Mouse (Mus musculus) macrophage (primary cell): ENCODE results near the gene BC030867. TPM values are rescaled to one million over a fixed set of nuclear protein-coding genes. Genes with fewer than 3 reads are reported as not detected.

Experiments used
- H3K27ac ChIP-seq: fragments of 350-480 bp; formaldehyde crosslinking; 2 replicates; pipeline ENCODE4 v1.9.0; 2021
- H3K36me3 ChIP-seq: fragments of 350-480 bp; formaldehyde crosslinking; 2 replicates; pipeline ENCODE4 v1.9.0; 2021; ENCODE audit errors: inconsistent target
- H3K4me3 ChIP-seq: fragments of 350-480 bp; formaldehyde crosslinking; 2 replicates; pipeline ENCODE4 v1.9.0; 2021; ENCODE audit errors: inconsistent target
- H3K79me2 ChIP-seq: fragments of 350-480 bp; formaldehyde crosslinking; 2 replicates; pipeline ENCODE4 v1.9.0; 2021; ENCODE audit errors: inconsistent target
- WGBS: methylation state at CpG from one replicate; pipeline ENCODE4 v1.1.7; 2026; ENCODE audit warnings: inconsistent platforms; ENCODE audit not compliant: missing documents; 5-methylcytosine and 5-hydroxymethylcytosine counted together
- polyA plus RNA-seq: library from polyadenylated mRNA; stranded (reverse); fragments of 250-400 nt; gene quantifications from 3 replicates; pipeline ENCODE4 v1.2.4, GENCODE M21; 2018; ENCODE audit warnings: inconsistent platforms

Gene BC030867
- polyA plus RNA-seq, 1 experiment from 2014 or later, result 1.5 TPM

GRCm38 (mm10) chr11:102227270-102228190, 21.2 kb upstream of the BC030867 start:
- Histone ChIP-seq H3K4me3 (no peak overlapping the region), H3K36me3 (peaks cover 10% of the 10 kb centered on the region), H3K27ac (no peak overlapping the region), H3K79me2 (peaks cover 71% of the 10 kb centered on the region)
- WGBS, result 91% methylated on average over 10 of the region's 12 CpGs

- WGBS, result 84% methylated on average over 9 of the region's 9 CpGs
- H3K4me3 ChIP-seq, result no peak overlapping the region
- H3K79me2 ChIP-seq, result peaks cover 65% of the 10 kb centered on the region
- H3K27ac ChIP-seq, result no peak overlapping the region
- H3K36me3 ChIP-seq, result peaks cover 10% of the 10 kb centered on the region
These were observed 20.5 kb upstream of the BC030867 start for GRCm38 (mm10) chr11:102228191-102228545.

- Histone ChIP-seq H3K79me2 (peaks cover 59% of the 10 kb centered on the region), H3K36me3 (peaks cover 9% of the 10 kb centered on the region)
- 27% methylated on average over 6 of the region's 7 CpGs for WGBS
These were observed 19.9 kb upstream of the BC030867 start for GRCm38 (mm10) chr11:102228646-102229268.

GRCm38 (mm10) chr11:102229331-102229953, 19.2 kb upstream of the BC030867 start:
- peaks cover 52% of the 10 kb centered on the region for H3K79me2 ChIP-seq
- H3K4me3 ChIP-seq, result peak overlapping the region; percentile 89
- peaks cover 2% of the 10 kb centered on the region for H3K36me3 ChIP-seq
- WGBS, result 2% methylated on average over 34 of the region's 47 CpGs
- peak overlapping the region; percentile 70 for H3K27ac ChIP-seq

More at GRCm38 (mm10) chr11:102228646-102229268, 19.9 kb upstream of the BC030867 start:
- H3K27ac ChIP-seq, result peak overlapping the region; percentile 70
- H3K4me3 ChIP-seq, result peak overlapping the region; percentile 89

- Histone ChIP-seq H3K79me2 (peaks cover 45% of the 10 kb centered on the region), H3K4me3 (peak within 1 kb of the TSS; percentile 89), H3K36me3 (no peaks in the 10 kb centered on the region; the same call in 1 of the 2 replicates), H3K27ac (peak within 1 kb of the TSS; percentile 89)
- WGBS, result 1% methylated on average over 46 of the region's 49 CpGs
These were observed 18.5 kb upstream of the BC030867 start, which contains the start of gene Hdac5 for GRCm38 (mm10) chr11:102230006-102230741. Gene Hdac5, minus strand, starts transcription at chr11:102230166.

- 82% methylated on average over 2 of the region's 2 CpGs for WGBS
- no peak overlapping the region for H3K4me3 ChIP-seq
These were observed 12.7 kb upstream of the BC030867 start for GRCm38 (mm10) chr11:102236022-102236421.

GRCm38 (mm10) chr11:102240636-102241035, 8.0 kb upstream of the BC030867 start:
- H3K4me3 ChIP-seq, result no peak overlapping the region
- 95% methylated on average over 6 of the region's 6 CpGs for WGBS
- no peaks in the 10 kb centered on the region for H3K36me3 ChIP-seq
- no peaks in the 10 kb centered on the region for H3K79me2 ChIP-seq
- H3K27ac ChIP-seq, result no peak overlapping the region

More at GRCm38 (mm10) chr11:102236022-102236421, 12.7 kb upstream of the BC030867 start:
- Histone ChIP-seq H3K27ac (no peak overlapping the region), H3K36me3 (no peaks in the 10 kb centered on the region), H3K79me2 (no peaks in the 10 kb centered on the region)

- Histone ChIP-seq H3K27ac (no peak overlapping the region), H3K79me2 (no peaks in the 10 kb centered on the region)
These were observed 7.4 kb upstream of the BC030867 start for GRCm38 (mm10) chr11:102241246-102241645.

GRCm38 (mm10) chr11:102241874-102242273, 6.8 kb upstream of the BC030867 start:
- H3K79me2 ChIP-seq, result no peaks in the 10 kb centered on the region
- H3K4me3 ChIP-seq, result no peak overlapping the region
- H3K27ac ChIP-seq, result no peak overlapping the region
- 75% methylated on average over 5 of the region's 5 CpGs for WGBS
- no peaks in the 10 kb centered on the region for H3K36me3 ChIP-seq

More at GRCm38 (mm10) chr11:102241246-102241645, 7.4 kb upstream of the BC030867 start:
- Histone ChIP-seq H3K36me3 (no peaks in the 10 kb centered on the region), H3K4me3 (no peak overlapping the region)
- WGBS, result 94% methylated on average over 5 of the region's 5 CpGs

- Histone ChIP-seq H3K27ac (peak overlapping the region; percentile 94), H3K4me3 (peak overlapping the region; percentile 29), H3K79me2 (peaks cover 10% of the 10 kb centered on the region; the same call in 1 of the 2 replicates), H3K36me3 (no peaks in the 10 kb centered on the region)
- under 1% methylated on average over 32 of the region's 32 CpGs for WGBS
These were observed 3.7 kb upstream of the BC030867 start for GRCm38 (mm10) chr11:102244926-102245449.

GRCm38 (mm10) chr11:102245581-102246272, 3.0 kb upstream of the BC030867 start:
- 54% methylated on average over 14 of the region's 14 CpGs for WGBS
- peak overlapping the region; percentile 29 for H3K4me3 ChIP-seq

GRCm38 (mm10) chr11:102246273-102246635, 2.4 kb upstream of the BC030867 start:
- Histone ChIP-seq H3K36me3 (no peaks in the 10 kb centered on the region), H3K27ac (peak overlapping the region; percentile 94), H3K79me2 (peaks cover 11% of the 10 kb centered on the region; the same call in 1 of the 2 replicates), H3K4me3 (peak overlapping the region; percentile 29)
- WGBS, result 5% methylated on average over 6 of the region's 6 CpGs

More at GRCm38 (mm10) chr11:102245581-102246272, 3.0 kb upstream of the BC030867 start:
- Histone ChIP-seq H3K79me2 (peaks cover 11% of the 10 kb centered on the region; the same call in 1 of the 2 replicates), H3K27ac (peak overlapping the region; percentile 94), H3K36me3 (no peaks in the 10 kb centered on the region)

GRCm38 (mm10) chr11:102246871-102247270, 1.8 kb upstream of the BC030867 start:
- WGBS, result 86% methylated on average over 4 of the region's 4 CpGs
- Histone ChIP-seq H3K4me3 (no peak overlapping the region), H3K36me3 (no peaks in the 10 kb centered on the region), H3K79me2 (peaks cover 11% of the 10 kb centered on the region; the same call in 1 of the 2 replicates), H3K27ac (peak overlapping the region; percentile 94)
